Mouse (Mus musculus): ENCODE results near the gene Rac2.

The Rac2 gene

DNA sequence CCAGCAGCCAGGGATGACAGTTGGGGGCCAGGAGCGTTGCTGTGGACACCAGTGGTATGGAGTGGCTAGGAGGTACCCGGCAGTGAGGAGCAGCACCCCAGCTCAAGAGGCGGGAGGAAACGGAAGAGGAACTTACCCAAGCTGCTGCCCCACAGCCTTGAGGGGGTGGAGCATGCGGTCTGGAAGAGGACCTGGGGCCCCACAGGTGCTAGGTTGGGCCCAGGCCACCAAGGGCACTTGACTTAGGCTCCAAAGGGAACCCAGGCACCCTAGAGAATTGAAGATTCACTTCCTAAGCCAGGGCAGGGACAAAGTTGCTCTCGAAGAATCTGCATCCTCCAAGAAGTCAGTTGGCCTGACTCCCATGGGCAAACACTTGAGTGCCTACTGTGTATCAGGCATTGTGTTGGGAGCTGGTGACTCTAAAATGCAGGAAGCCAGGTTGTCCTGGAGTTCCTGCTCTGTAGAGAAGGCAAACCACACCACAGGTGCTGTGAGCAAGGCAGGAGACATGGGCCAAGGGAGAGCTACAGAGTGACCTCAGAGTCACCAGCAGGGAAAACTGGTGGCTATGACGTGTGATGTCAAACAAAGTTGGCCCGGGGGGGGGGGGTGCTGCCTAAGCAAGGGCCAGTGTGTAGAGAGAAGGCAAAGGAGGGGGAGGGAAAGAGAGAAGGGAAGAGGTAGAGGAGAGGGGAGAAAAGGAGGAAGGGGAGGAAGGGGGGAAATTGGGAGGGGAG is at the start of gene Rac2:
Rac2 (minus strand) TSS at position 126 of the 740 bp plus-strand sequence.
- no peak for DNase-seq

DNA sequence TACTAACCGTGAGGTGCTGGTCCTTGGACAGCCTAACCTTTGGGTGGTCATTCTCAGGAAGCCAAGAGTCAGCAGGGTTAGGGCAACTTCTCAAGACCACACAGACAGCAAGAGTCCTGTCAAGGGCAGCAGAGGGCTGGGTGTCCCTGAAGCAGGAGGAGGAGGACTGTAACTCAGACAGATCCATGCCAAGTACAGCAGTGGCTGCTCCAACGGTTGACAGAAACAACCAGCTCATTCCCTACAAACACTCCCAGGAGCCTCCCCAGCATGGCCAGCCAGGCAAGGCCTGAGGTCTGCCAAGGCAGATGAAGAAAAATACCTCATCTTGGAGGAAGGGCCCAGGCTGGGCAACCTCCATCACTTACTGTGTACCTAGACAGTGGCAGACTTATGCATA is 44.4 kb upstream of the Rac2 start:
- no peak for DNase-seq

DNA sequence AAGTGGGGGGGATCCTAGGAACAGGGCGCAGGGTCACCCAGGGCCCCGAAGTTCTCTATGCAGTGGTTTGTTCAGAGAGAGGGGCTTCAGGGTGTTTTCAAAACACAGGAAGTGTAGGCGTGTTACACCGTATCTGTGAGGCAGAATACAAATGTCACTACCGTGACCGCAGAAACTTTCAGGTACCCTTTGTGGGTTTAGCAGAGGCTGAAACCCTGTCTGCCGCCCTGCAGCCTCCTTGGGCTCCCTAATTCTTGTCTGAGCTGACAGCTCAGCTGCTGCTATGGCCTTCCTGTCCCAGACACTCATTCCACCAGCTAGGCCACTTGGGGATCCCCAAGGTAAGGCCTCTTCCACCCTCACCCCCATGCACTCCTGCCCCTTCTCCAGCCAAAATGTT is 42.0 kb upstream of the Rac2 start:
- no peak for DNase-seq

DNA sequence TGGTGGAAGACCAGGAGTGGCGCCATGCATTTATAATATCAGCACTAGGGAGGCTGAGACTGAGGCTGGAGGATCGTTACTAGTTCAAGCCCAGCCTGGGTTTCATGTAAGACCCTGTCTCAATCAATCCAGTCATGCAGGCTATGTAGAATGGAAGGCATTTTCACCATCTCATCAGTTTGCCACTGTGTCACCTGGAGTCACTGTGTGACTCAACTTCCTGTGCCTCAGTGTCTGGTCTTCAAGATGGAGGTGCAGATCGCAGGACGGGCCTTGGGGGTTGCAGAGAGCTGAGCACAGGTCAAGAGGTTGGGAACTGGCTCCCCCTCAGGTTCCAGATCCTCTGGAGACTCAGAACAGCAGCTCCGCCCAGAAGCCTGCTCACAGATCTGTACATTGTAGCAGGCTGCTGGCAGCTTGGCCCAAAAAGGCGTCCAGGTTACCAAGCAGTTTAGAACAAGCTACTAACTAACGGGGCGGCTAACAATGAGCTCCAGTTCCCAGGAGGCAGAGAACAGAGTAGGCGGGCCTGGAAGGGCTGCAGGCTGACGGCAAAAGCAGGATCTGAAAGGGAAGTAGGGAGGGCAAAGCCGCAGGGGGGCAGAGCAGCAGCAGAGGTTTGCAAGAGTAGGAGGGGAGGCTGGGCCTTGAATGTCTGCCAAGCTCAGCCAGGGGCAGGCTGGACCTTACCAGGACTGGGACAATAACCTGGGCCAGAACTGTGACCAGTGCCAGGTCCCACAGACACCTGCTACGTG is 38.3 kb upstream of the Rac2 start:
- DNase-seq, result no peak

DNA sequence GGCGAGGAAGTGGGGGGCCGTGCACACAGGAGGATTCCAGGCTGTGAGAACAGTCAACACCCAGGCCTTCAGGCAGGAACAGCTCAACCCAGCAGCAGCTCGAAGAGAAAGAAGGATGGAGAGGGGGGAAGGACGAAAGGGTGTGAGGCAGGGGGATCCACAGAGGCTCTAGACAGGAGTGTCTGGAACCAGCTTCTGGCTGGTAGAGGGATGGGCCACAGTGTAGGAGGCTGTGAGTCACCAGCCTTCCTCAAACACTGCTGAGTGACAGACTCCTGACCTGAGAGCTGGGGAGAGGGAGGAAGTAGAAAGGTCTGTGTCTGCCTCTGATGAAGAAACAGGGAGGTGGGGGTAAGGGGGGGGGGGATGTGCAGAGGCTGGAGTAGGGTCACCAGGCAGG is 34.9 kb upstream of the Rac2 start:
- DNase-seq, result no peak

DNA sequence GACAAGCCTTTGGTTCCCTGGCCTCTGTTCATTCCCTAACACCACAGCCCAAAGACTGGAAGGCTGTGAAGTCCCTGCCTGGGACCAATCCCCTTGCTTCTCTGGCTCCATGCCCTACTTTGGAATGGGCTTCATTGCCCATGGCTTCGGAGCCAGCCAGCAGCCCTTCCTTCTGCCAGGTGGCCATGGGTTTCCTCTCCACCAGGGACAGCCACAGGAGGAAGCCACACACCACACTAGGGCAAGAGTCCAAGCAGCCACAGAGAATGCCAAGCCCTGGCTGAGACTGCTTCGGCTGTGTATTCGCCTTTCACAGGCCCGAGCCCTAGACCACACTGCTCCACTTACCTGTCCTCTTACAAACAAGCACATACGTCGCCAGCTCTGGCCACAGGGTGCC is 33.5 kb upstream of the Rac2 start:
- DNase-seq, result no peak

DNA sequence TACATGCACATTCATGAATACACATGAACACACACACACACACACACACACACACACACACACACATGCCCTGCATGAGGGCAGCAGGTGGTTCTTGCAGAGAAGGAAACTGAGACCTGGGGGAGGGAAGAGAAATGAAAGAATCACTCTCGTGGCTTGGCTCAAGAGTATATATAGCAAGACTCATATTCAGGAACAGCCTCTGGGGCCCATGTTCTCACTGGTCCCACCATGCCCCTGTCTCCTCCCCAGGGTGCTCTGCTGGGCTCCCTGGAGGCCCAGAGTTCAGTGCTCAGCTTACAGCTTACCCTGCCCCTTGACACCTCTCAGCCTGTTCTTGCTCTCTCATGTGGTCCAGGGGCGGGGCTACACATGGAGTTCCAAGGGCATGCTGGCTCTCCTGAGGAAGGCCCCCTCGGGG is 32.8 kb upstream of the Rac2 start:
- no peak for DNase-seq

DNA sequence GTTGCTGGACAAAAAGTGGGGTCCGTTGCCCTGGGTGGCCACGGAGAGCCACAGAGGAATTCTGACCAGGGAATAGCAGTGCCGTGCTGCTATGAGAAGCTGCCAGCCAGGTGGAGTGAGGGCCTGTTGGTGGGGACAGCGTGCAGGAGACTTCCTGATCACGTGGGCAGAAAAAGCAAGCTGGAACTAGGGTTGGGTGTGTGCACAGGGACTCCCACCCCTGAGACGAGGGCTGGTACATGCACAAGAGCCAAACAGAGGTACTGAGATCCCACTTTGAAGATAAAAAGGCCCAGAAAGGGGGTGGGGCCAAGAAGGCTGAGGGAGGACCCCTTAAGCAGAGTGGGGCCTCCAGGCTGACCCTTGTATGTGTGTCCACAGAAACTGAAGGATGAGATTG is 31.7 kb upstream of the Rac2 start:
- DNase-seq, result no peak

DNA sequence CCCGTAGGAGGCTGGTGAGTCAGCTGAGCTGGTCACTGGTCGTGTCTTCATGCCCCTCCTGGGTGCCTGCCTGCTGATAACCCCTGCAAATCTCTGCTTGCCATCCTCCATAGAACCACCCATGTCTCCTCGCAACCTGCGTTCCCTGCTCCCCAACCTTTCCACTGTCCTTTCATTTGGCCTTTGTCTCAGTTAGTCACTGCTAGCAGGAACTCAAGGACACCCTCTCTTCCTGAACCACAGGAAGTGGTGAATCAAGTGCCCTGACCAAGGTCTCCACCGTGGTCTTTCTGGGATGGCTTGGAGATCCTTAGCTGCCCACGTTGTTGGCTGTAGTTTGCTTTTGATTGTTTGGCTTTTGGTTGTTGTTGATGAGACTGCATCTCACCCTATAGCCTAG is 28.6 kb upstream of the Rac2 start:
- DNase-seq, result no peak

DNA sequence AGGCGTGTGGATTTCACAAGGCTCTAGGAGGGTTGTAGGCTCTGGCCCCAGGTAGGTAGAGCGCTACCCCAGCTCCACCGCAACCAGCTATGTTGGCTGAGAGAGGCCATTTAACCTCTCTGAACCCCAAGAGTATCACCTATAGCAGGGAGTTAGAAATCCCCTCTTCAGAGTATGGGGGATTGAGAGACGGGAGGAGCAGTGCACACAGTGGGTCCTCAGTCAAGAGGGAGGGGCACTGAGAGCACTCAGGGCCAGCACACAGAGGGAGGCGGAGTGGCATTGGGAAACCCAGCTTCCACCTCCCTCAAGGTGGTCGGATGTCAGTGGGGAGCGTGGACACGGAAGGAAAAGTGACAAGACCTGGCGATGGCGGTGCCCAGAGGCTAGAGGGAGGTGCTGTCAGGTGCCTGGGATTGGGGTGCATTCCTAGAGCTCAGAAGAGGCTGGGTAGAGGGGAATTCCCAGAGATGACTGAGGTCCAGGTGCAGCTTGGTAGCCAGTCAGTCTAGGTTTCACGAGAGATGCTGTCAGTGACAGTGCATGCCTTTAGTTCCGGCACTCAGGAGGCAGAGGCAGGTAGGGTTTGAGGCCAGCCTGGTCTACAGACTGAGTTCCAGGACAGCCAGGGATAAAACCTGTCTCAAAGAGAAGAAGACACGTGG is 27.1 kb upstream of the Rac2 start:
- no peak for DNase-seq

DNA sequence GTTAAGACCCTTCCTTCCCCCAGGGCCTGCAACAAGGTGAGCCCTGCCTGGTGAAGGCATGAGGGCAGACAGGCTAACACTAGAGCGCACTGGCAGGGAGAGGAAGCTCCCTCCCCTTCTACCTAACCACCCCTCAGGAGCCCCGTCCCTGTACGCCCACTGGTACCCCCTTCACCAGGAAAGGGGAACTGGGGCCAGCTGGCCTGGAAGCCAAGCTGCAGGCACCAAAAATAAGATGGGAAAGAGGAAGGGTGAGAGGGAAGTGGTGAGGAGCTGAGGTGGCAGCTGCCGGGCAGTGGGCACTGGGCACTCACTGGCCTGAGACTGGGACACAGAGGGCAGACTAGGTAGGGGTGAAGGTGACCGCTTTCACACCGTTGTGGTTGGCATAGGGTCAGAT is 26.5 kb upstream of the Rac2 start:
- no peak for DNase-seq

DNA sequence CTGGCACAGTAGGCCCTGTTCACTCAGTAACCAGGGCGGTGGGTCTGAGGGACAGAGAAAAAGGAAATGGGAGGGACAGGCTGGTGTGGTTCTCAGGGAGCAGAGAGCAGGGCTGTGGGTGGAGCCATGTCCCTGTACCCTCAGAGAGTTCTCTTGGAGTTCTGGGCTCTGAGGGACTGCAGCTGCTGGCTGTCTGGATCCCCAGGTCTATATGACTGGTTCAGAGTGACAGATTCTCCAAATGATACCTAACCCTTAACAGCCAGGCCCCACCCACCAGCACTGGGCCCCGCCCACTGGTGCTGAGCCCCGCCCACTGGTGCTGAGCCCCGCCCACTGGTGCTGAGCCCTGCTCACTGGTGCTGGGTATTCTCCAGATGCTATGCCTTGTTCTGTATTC is 25.1 kb upstream of the Rac2 start:
- peak; percentile 18 for DNase-seq

DNA sequence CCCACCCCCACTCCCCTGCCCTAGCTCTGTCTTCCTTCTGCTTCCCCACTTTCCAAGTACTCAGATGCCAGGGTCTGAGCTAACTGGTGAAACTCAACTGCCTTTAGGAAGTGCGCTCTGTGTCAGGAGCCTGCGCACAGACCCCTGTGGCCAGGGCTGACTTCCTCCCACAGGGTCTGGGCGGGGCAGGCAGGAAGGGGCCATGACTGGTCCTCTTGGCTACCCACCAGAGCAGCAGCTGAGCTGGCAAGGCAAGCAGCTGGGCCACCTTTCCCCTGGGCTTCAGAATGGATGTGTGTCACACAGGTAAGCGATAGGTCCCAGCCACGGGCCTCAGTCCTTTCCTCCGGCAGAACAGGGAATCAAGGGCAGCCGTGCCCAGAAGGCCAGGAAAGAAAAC is 24.3 kb upstream of the Rac2 start, which contains the start of gene Cyth4:
Cyth4 (plus strand) TSS at position 134 of the 400 bp plus-strand sequence.
- DNase-seq, result peak; percentile 37

DNA sequence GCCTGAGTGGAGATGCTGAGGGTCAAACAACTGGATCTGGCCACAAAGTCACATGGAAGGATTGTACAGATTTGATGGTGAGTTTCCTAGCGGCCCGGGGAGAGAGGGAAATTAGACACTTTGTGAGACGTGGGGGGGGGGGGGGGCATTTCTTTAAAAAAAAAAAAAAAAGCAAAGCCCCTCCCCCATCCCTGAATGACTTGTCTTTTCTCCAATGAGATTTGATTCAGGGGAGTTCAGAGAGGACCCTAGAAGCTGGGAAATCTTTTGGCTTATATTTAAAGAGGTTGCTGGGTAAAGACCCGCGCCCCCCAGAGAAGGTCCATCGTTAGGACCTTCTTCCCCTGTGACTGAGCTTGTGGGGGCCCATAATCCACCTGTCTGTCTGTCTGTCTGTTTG is 23.9 kb upstream of the Rac2 start:
- DNase-seq, result no peak

DNA sequence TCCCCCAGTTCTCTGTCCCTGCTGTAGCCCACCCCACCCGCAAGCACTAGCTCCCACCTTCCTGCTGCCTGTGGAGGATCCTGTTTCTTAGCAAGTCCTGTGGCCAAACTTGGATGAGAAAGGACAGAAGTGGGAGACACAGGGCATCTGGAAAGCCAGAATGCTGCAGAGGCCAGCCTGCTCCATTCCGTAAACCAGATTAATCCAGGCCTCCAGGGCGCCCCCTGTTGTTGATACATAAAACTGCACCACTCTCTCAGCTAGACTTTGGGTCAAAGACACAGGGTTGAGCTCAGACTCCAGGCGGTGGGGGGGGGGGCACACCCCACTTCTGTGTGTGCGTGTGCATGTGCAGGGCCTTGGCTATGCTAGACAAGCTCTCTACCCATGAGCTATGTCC is 22.9 kb upstream of the Rac2 start:
- no peak for DNase-seq

DNA sequence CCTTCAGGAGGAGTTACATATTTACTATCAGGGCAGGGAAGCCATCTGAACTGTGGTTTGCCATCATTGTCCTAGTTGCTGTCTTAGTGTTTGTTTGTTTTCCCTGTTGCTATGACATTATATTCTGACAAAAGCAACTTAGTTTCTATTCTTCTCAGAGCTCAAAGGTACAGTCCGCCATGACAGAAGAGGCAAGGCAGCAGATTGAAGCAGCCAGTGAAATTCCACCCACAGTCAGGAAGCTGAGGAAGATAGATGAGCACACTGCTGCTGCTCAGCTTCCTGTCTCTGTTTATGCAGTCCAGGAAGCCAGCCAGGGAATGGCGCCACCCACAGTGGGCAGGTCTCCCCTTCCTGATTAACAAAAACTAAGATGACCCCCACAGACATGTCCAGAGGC is 22.2 kb upstream of the Rac2 start:
- no peak for DNase-seq

DNA sequence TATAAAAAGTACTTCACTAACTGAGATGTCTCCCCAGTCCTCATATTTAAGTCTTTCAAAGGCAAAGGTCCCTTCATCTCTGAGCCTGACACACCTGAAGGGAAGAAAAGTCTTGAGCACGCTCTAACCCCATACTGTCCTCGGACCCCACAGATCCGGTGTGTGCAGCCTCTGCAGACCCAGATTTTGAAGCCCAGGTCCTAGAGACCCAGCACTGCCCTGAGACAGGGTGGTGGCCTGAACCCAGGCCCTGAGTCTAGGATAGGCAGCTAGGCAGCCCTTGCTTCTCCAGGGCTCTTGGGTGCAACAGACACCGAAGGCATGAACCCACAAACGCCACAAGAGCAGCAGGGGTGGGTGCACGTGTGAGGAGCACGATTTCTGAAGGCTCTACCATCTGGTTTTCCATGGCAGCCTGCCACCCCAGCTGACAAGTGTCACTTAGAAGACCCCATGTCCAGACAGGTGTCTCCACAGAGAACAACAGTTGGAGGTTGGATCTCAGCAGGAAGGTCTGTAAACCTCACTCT is 21.4 kb upstream of the Rac2 start:
- DNase-seq, result no peak

DNA sequence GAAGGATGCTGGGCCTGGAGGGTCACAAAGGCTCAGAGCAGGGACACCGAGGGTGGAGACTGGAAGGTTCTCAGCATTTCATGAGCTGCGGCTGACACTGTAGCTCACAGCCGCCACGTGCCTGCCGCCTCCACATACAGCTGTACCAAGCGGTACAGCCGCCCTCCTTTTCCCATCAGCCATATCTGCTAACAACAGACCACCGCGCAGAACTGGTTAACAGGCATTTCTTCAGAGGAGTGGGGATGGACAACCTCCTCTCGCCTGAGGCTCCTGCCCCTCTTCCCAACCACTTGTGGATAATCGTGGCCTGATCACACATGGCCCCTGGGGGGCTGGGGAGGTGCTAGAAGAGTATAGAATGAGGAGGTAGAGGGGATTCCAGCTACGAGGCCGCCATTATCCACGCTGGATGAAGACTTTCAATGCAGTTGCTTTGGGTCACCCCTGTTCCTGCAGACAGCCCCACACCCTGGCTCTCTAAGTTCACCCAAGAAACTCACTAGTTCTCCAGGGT is 19.9 kb upstream of the Rac2 start:
- no peak for DNase-seq

DNA sequence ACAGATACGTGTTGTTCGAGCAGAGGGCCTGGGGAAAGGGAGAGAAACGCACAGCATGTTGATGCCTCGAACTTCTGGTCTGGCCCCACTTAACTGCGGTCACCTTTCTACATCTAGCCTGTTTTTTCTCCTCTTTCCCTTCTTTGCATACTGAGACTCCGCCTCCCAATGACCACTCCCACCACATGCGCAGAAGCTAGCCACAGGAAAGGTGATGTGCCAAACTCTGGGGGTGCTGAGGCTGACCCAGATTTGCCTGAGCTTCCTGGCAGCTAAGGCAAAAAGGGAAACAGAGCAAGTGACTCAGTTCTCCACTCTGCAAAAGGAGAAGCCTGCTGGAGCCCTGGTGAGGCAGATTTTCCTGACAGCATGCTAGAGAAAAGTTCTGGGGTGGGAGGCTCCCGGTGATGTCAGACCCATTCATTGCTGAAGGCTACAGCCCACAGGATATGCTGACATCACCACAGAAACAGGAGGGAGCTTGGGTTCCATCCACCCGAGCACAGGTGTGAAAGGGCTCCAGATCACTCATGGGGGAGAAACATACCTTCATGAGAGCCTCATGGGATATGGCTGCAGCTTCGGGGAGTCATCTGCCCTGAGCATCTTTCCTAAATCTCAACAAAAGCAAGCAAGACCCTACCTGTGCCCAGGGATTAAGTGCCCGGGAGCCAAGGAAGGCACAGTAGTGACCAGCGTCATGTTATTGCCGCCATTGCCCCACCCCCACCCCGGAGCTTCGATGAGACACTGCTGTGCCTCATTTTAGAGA is 19.3 kb upstream of the Rac2 start:
- DNase-seq, result no peak

DNA sequence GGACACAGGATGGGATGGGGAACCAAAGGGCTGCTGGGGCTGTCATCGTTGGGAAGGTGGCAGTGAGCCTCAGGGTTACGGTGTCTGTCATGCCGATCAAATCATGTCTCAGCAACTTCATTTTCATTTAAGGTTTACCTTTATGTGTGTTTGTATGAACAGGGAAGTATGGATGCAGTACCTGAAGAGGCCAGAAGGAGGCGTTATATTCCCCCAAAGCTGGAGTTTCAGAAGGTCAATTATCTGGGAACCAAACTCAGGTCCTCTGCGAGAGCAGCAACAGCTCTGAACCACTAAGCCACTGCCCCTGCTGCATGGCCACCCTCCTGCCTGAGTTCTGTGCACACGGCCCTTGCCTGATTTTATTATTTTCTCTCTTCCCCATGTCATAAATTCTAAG is 18.2 kb upstream of the Rac2 start:
- no peak for DNase-seq

DNA sequence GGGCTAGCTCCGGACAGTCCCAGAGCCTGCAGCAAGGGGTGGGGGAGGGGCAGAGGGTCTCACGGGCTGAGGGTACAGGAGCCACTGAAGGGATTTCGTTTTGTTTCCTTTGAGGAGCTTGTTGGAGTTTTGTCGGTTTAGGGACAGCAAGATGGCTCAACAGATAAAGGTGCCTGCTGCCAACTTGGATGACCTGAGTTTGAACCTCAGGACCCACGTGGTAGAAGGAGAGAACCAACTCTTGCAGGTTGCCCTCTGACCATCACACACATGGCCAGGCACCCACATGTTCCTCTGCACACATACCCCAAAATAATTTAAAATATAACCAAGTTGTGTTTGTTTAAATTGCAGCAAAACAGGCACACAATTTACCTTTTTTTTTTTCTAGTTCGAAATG is 17.4 kb upstream of the Rac2 start:
- DNase-seq, result no peak

DNA sequence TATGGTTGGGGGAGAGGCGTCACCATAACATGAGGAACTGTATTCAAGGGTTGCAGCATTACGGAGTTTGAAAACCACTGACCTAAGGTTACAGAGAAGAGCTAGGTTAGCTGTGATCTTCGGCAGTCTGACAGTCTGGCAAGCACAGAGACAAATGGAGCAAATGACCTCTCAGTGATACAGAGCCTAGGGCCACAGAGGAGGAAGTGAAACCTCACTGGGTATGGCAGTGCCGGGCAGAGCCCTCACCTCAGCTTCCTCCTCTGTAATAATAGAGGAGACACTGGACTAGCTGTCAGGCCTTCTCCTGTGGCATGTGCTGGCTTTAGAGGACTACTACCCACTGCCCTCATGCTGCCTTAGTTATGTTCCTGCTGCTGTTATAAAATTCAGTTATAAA is 16.3 kb upstream of the Rac2 start:
- DNase-seq, result peak; percentile 27

DNA sequence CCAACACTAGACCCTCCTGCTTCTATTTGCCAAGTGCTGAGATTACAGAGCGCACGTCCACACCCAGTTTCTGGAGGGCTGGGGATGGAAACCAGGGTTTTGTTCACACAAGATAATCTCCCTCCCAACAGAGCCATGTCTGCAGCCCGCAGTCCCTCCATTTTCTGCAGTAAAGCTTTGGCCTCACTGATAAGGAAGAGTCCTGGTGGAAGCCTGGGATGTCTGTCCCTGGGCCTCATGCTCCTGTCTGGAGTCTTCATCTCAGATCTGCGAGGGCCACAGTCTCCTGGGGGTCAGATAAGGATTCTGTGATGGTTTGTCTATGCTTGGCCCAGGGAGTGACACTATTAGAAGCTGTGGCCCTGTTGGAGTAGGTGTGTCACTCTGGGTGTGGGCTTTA is 15.5 kb upstream of the Rac2 start:
- DNase-seq, result no peak
